Mouse (Mus musculus): ENCODE measurements around the gene Dnah6.

GRCm38 (mm10) chr6:73182987-73183386 is 38.5 kb downstream of the Dnah6 start:
- TF ChIP-seq CTCF (IDR thresholded peaks at IDR 0.05; ENCODE audit: control insufficient read depth, insufficient read depth, insufficient replicate concordance, low read depth, low read length) (no peak), POLR2A (IDR thresholded peaks at IDR 0.05; ENCODE audit: control insufficient read depth, low read depth, low read length) (no peak)

Data from testis, adult 2 months (tissue).